Mouse (Mus musculus): ENCODE data around the gene Tmem220.

Gene Tmem220

GRCm38 (mm10) chr11:67024867-67025477, at the start of gene Tmem220:
Gene Tmem220 (plus strand): TSS chr11:67025154.
- peak; percentile 89 to 90 for DNase-seq

GRCm38 (mm10) chr11:66975606-66976330, 49.2 kb upstream of the Tmem220 start:
- no peak for DNase-seq

GRCm38 (mm10) chr11:66981336-66982115, 43.4 kb upstream of the Tmem220 start:
- DNase-seq: no peak

- DNase-seq: peak; percentile 51 to 60
Observed at GRCm38 (mm10) chr11:66982794-66983193, 42.2 kb upstream of the Tmem220 start.

- DNase-seq: no peak
Observed at GRCm38 (mm10) chr11:66983422-66984164, 41.4 kb upstream of the Tmem220 start.

- DNase-seq: peak; percentile 50 to 82
Observed at GRCm38 (mm10) chr11:66984165-66985135, 40.5 kb upstream of the Tmem220 start.

- DNase-seq: peak; percentile 26 to 45
Observed at GRCm38 (mm10) chr11:66985136-66985702, 39.7 kb upstream of the Tmem220 start.

- no peak for DNase-seq
Observed at GRCm38 (mm10) chr11:66992150-66992549, 32.8 kb upstream of the Tmem220 start.

GRCm38 (mm10) chr11:66993674-66994073, 31.3 kb upstream of the Tmem220 start:
- no peak for DNase-seq

GRCm38 (mm10) chr11:66996446-66996845, 28.5 kb upstream of the Tmem220 start:
- DNase-seq: no peak

GRCm38 (mm10) chr11:66998467-66999403, 26.2 kb upstream of the Tmem220 start:
- DNase-seq: peak; percentile 89 to 90

GRCm38 (mm10) chr11:67000671-67001070, 24.3 kb upstream of the Tmem220 start:
- DNase-seq: no peak

- no peak for DNase-seq
Observed at GRCm38 (mm10) chr11:67001717-67002116, 23.2 kb upstream of the Tmem220 start.

GRCm38 (mm10) chr11:67002911-67003310, 22.0 kb upstream of the Tmem220 start:
- no peak for DNase-seq

- DNase-seq: no peak
Observed at GRCm38 (mm10) chr11:67007961-67008360, 17.0 kb upstream of the Tmem220 start.

GRCm38 (mm10) chr11:67008528-67008927, 16.4 kb upstream of the Tmem220 start:
- DNase-seq: no peak

- no peak for DNase-seq
Observed at GRCm38 (mm10) chr11:67010430-67010829, 14.5 kb upstream of the Tmem220 start.

- DNase-seq: no peak
Observed at GRCm38 (mm10) chr11:67011635-67012034, 13.3 kb upstream of the Tmem220 start.

- DNase-seq: no peak
Observed at GRCm38 (mm10) chr11:67017801-67018591, 7.0 kb upstream of the Tmem220 start.
